Mouse (Mus musculus) thymus, postnatal 36 days (tissue): ENCODE measurements around the gene Dmrtc1c2.
"Not testable (repeated sequence)": the region's sequence is repeated elsewhere in the genome, so short reads cannot be mapped to it uniquely, and the experiment has no call there.

ENCODE experiments used
- DNase-seq, 2 experiments: peaks; one replicate each; pipeline ENCODE4 v3.0.0; 2022; ENCODE audit warnings: mixed read lengths in 2 of 2

Dmrtc1c2 gene

GRCm38 (mm10) chrX:102854516-102854915 lies at the start of gene Dmrtc1c2:
Gene Dmrtc1c2 (minus strand): TSS chrX:102854616.
- DNase-seq, result not testable (repeated sequence)

GRCm38 (mm10) chrX:102867871-102868270 lies 13.5 kb upstream of the Dmrtc1c2 start, which contains the start of gene 1700031F05Rik:
Gene 1700031F05Rik (minus strand): TSS chrX:102867971.
- DNase-seq, result no peak

- no peak for DNase-seq
Measured at GRCm38 (mm10) chrX:102812311-102812710, 42.1 kb downstream of the Dmrtc1c2 start.

DNA sequence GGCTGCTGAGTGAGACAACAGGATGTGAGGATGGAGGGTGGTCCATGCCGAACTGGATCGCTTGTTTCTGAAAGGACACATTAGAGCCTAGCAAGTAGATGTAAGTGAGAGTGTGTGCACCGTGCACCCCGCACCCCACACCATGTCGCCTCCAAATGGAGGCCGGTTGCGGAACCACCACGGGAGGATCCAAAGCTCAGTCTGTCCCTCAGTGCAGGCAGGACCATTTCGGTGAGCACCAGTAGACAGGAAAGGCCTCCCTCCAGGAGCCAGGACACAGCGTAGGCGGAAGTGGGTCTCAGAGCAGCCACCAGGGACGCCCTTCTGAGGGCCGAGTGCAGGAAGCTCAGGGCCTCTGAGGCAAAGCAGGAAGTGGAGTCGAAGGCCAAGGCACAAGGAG lies 51.8 kb downstream of the Dmrtc1c2 start, which contains the start of gene Dmrtc1c1:
TSS of gene Dmrtc1c1 (plus strand) at position 301 of the 400 bp plus-strand sequence.
- DNase-seq, result not testable (repeated sequence)
